Mouse (Mus musculus): ENCODE data around the gene Pwwp2a.
A peak's percentile ranks its signal among the peaks of the same experiment; 100 is the strongest.

Gene Pwwp2a

DNA sequence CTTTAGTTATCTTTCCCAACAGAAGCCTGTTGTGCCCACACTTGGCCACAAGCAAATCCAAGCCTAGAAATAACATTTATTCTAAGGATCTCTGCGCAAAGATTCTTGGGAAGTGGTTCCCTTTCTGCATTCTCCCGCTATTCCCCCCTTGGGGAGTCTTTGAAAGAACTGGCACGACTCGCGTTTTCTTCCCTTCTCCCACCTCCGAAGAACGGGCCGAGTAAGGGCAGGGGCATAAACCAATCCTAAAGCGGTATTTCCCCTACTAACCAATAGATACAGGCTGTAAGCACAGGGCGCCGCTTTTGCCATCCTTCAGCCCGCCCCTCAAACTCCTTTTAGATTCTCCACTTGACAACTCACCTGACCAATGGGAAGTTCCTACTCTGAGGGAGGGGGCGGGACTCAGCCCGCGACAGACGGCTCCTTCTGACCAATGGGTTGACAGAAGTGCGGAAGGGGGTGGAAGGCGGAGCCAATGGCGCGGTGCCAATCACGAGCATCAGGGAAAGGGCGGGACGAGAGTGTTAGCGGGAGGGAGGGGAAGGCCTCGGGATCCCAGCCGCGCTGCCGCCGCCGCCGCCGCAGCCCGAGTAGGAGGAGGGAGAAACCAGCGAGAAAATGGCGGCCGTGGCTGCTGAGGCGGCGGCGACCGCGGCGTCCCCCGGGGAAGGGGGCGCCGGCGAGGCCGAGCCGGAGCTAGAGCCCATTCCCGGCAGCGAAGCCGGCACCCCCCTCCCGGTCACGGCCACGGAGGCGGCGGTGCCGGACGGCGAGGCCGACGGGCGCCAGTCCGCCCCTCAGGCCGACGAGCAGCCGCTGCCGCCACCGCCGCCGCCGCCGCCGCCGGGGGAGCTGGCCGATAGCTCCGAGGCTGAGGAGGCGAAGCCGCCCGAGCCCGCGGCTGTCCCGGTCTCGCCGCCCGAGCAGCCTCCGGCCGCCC is at the start of gene Pwwp2a:
TSS of gene Pwwp2a (plus strand) at position 527 of the 943 bp plus-strand sequence.
- peak; percentile 100 for DNase-seq

DNA sequence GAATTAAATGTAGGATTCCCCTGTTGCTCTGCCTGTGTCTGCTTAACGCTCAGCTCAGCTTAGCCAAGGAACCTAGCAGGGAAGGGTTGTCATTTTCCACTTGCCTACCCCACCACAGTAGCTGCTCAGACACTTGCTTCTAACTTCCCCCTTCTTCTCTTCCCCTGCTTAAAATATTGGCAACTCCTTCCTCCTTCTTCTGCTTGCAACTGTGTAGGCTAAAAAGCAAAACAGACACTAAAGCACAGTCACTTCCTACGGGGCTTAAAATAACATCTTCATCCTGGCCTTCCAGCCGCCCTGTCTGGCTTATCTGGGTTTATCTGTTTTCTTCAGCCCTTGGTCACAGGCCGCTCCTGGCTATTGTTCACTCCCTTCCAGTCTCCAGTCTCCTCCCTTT is 49.2 kb upstream of the Pwwp2a start:
- DNase-seq = no peak

DNA sequence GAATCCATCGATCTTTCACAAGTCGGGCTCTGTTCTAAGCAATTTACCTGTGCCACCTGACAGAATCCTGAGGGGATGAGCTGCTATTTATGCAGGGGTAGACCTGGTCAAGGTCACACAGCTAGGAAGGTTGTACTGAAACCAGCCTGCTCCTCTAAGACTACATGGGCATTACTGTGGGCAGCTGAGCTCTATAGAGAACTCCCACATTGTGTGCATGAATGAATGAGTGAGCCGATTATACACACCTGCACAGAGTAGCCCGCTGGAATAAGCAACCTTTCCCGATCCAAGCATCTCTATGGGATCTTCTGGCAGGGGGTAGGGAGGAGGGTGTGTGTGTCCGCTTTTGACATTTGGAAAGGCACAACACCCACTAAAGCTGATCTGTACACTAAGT is 48.6 kb upstream of the Pwwp2a start:
- DNase-seq = no peak

DNA sequence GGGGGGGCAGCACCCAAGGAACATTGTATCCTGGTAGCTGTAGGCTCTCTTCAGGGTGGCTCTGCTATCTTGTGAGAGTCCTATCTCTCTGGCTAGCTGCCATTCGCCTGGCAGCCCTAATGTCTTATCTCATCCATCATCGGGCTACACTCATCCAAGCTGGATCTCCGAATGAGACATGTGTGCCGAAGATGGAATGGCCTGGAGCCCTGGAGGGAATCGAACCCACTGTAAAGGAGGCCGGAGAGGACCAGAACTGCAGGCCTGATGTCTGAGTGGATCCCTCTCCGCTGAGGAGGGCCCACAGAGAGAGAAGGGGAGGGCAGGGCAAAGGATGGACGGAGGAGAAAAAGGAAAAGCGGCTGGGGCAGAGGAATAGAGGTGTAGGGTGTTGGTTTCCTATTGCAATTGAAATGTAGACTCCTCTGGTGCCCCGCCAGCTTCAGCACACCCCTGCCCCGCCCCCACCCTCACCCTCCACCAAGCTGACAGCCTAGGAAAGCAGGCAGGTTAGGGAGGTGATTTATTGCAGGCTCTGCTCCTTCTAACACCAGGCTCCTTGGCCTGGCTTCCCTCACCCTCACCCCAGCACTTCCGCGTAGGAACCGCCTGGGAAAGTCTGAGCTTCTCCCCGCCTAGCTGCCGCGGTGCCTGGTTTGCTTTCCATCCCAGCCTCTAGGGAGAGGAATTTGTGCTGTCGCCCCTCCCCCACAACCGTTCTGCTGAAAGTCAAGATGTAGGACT is 48.0 kb upstream of the Pwwp2a start:
- DNase-seq = peak; percentile 98

DNA sequence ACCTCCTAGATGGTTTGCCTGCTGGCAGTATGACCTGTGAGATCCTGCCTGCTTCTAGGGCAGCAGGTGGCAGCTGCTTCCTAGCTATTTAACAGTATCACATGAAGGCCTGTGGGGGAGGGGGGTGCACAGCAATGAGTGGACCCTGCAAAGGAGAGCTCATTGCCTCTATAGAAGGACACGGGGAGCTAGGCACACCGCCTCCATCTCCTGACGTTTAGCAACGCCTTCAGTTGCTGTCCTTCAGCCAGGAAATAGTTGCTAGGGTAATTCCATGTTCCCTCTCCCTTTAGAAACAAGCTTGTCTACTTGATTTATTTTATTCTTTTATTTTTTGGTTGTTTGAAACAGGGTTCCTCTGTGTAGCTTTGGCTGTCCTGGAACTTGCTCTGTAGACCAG is 45.0 kb upstream of the Pwwp2a start:
- no peak for DNase-seq

DNA sequence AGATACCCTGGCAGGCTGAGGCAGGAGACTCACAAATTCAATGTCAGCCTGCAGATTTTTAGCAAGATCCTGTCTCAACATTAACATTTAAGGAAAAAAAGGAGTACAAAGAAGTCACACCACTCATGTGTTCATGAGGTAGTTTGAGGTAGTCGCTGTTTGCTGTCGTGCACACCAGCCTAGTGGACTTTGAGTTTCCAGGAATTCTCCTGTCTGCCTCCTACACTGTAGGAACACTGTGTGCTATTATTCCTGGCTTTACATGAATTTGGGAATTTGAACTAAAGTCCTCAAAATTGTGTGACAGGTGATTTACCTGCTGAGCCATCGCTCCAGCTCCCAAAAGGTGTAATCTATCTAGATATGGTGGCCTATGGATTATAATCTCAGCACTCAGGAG is 43.3 kb upstream of the Pwwp2a start:
- no peak for DNase-seq

DNA sequence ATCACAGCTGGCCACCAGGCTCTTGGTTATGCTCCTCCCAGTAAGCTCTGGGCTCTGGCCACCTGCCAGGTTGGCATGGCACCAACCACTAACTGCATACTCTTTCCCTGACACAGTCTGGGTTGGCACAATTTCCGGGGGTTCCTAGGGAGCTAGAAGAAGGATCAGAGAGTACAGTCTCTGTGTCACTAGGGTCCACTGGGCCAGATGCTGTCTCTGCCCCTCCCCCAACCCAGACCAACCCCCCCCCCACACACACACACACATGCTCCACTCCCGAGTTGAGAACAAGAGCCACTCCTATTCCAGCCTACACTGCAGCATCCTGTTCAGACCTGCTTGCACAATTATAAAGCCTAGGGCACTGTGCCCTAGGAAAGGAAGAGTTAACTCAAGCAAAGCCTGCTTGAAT is 38.6 kb upstream of the Pwwp2a start:
- peak; percentile 93 for DNase-seq

DNA sequence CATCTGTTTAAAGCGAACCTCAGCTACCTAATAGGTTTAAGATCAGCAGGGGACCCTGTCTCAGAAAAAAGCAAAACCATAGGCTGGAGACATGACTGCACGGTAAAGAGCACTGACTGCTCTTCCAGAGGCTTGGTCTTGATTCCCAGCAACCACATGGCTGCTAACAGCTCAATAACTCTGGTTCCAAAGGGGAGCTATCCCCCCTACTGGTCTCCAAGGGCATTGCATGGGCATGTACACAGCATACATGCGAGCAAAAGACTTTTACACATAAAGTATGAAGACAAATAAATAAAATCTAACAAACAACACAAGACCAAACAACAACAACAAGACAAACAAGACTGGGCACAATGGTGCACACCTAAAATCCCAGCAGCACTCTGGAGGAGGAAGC is 36.5 kb upstream of the Pwwp2a start:
- DNase-seq = no peak

DNA sequence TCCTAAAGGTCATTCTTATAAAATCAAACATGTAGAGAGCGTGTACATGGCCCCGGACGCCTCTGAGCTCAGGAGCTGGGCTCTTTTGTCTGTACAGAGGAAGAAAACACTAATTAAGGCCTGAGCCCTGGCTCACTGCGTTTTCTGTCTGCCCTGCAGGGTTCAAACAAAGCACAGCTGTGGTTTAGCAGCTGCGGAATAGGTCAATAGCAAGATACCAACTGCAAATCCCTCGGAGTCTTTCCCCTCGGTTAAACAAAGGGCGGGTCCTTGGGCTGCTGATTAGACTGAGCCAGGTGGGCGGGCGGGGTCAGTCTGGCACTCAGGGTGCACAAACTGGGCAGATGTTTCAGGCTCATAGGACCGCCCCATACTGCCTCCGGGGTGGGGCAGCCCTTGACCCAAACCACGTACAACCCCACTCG is 28.7 kb upstream of the Pwwp2a start:
- DNase-seq = no peak

DNA sequence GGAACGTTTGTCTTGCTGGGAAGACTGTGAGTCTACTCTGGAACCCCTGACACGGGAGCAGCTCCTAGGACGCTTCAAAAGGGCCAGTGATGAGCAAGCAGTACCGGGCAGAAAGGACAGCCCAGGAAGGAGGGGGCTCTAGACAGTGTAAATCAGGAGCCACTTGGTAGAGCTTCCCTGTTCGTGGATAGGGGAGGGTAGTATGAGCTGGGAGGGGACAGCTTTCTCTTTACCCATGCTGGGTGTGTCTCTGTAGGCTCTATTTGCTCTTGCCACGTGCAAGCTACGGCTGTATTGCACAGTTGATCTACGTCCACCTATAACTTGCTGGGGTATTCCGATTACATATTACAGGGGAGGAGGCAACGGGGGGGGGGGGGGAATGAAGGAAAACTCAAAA is 25.3 kb upstream of the Pwwp2a start:
- no peak for DNase-seq

DNA sequence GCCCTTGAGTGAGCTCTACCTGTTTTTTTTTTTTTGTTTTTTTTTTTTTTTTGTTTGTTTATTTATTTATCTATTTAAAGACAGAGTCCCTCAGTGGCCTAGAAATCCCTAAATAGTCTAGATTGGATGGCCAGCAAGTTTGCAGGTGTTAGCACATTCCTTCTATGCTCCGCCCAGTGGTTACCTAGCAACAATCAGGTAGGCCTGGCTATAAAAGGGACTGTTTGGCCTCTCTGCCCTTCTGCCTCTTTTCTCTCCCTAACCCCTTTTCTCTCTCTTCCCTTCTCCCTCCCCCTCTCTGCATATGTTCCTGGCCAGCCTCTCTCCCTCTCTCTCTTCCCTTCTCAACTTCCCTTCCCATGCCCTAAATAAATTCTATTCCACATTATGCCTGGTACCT is 23.8 kb upstream of the Pwwp2a start:
- no peak for DNase-seq

DNA sequence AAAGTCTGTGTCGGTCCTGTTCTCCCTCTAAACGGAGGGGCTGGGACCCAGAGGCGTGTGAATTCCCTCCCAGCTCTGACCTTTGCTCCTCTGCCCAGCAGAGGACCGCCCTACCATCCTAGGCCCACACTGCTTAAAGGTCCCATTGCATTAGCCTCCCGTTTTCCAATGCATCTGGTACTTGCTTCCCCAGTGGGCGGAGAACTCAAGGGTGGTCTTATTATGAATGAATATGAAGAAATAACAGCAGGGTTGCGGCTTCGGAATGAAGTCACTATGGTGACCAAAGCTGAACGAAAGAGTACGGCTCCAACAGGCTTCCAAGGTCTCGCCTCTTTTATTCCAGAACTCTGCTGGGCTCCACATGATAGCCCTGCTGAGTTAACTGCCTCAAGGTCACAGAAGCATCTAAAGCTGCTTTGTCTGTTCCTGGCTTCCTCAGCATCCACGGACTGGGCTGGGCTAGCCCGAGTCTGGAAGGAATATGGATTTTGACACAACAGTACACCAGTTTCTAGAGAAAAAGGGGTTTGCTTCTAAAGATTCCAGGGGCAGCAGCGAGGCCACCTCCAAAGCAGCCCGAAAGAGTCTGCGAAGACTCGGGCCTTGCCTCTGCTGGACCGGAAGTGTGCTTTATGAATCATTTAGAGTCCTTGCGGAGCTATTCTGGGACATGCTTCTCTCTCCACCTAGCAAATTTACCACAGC is 14.6 kb upstream of the Pwwp2a start:
- DNase-seq = no peak

DNA sequence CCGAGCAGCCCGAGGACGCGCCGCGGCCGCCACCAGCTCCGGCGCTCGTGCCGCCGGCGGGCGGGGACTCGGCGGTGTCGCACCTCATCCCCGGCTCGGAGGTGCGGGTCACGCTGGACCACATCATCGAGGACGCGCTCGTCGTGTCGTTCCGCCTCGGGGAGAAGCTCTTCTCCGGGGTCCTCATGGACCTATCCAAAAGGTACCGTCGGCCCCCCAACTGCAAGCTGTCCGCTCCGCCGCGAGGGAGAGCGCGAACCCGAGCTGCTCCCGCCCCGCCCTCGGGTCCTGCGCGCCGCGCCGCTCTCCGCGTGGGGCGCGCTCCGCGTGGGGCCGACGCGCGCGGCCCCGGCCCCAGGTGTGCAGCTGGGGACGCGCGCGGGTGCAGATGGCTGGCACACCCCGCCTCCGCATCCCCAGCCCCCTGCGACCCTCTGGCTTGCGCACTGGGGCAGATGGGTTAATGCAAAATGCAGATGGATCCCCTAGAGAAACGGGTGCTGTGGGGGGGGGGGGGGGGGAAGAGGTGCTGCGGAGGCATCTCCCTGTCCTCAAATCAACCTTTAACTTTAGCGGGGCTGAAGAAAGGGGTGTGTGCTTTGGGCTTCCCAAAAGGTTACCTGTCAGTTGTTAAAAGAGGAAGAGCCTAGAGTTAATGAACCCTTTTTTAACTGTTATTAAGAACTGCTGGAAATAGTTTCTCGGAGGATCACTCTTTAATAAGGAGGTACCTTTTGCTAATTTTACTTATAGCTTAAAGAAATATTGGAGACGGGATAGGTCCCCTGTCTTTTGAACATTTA is 818 bp downstream of the Pwwp2a start:
- peak; percentile 97 for DNase-seq

DNA sequence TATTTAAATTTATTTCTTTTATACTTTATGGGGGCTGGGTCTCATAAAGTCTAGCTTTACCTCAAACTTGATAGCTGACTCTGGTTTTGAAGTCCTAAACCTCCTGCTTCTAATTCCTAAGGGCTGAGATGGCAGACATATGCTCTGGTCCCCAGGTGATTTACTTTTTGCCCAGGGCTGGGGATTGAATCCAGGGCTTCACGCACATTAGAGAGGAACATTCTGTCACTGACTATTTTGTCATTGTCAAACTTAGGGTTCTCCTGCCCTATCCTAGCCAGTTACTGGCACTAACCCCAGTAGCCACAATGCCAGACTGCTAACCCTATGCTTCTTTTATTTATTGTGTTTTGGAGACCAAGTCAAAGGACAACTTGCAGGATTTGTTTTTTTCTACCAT is 7.1 kb downstream of the Pwwp2a start:
- peak; percentile 76 for DNase-seq

DNA sequence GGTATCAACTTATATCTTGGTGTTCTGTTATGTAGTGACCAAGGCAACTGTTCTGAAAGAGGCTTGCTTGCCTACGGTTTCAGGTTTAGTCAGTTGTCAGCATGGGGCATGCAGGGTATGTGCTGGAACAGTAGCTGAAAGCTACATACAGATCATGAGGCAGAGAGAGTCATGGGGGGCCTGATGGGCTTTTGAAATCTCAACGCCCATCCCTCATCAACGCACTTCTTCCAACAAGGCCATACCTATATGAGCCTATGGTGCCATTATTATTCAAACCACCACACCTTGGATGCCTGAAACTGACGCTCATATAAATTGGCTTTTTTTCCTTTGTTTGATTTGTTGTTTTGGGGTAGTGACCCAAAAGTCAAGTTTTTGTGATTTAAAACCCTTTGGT is 14.8 kb downstream of the Pwwp2a start:
- peak; percentile 7 for DNase-seq

DNA sequence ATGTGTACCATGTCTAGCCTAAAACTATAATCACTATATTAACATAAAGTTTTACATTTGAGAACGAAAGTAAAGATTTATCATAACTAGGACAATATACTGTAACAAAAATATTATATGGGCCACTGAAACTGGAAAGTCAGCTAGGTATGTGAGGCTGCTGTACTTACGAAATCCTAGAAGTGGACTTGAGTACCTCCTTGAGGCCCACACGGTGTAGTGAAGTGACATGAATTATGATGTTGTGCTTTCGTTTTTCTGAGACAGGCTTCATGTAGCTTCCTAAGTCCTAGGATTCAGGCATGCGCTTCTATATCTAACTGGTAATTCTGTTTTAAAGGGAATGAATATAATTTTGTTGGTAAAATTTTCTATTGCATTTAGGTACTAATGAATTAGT is 16.8 kb downstream of the Pwwp2a start:
- DNase-seq = no peak

DNA sequence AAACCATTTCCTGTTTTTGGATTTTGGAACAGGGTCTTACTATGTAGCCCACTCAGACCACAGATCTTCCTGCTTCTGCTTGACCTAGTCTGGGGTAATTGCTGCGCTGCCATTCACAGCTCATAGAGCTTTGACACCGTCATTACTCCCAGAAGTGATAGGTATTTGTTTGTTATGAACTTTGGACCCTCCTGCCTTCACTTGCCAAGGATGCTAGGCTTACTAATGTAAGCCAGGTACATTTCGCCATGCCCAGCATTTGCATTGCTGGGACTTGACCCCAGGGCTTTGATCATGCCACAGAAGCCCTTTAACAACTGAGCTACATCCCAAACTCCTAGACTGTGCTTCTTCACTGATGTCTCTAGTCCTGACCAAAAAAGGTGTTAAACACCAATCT is 18.5 kb downstream of the Pwwp2a start:
- peak; percentile 59 for DNase-seq

DNA sequence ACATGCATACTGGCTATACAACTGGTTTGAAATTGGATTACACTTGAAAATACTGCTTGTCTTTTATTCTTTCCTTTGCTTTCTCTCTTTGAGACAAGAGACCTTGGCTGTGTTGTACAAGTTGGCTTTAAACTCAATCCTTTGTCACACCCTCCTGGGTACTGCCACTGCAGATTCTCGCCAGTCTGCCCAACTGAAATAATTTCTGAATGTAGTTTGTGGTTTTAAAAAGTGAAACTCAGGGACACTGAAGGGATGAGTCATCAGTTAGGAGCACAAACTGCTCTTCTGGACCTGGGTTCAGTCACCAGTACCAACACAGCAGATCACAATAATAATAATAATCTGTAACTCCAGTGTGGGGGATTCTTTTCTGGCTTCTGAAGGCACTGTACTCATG is 21.8 kb downstream of the Pwwp2a start:
- DNase-seq = peak; percentile 54

DNA sequence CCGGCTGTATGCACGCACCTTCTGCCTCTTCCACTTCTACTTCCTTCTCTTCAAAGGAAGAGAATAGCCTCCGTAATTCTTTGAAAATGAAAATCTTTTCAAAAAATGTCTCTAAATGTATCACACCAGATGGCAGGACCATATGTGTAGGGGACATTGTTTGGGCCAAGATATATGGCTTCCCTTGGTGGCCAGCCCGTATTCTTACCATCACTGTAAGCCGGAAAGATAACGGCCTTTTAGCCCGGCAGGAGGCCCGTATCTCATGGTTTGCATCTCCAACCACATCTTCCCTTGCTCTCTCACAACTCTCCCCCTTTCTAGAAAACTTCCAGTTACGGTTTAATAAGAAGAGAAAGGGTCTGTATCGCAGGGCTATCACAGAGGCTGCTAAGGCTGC is 24.0 kb downstream of the Pwwp2a start:
- peak; percentile 79 for DNase-seq

DNA sequence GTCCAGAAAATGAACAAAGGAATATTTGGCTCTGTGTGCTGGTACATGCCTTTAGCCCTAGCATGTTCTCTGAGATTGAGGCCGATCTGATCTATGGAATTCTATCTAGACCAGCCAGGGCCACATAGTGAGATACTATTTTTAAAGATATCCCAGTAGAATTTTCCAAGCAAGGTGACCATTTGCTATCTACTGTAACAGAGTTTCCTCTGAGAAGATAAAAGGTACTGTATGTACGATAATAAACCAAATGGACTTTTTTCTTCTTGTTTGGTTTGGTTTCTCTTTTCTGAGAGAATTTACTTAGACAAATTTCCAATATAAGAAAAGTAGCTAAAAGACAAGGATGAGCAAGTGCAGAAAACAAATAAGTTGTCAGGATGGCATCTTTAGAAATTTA is 26.6 kb downstream of the Pwwp2a start:
- peak; percentile 52 for DNase-seq

DNA sequence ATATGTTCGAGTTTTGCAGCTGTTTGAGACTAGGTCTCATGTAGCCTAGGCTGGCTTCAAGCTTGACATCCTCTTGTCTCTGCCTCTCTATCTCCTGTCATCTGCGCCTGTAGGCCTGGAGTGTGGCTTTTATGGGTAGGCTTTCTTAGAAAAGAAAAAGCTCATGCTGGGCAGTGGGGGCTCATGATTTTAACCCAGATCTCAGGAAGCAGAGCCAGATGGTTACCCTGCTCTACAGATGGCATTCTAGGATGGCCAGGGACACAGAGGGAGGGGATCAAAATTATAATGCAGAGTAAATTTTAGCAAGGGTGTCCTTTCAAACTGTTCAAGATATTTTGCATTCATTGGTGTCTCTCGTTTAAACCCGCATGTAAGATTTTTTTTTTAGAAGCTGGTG is 30.4 kb downstream of the Pwwp2a start:
- peak; percentile 37 for DNase-seq

DNA sequence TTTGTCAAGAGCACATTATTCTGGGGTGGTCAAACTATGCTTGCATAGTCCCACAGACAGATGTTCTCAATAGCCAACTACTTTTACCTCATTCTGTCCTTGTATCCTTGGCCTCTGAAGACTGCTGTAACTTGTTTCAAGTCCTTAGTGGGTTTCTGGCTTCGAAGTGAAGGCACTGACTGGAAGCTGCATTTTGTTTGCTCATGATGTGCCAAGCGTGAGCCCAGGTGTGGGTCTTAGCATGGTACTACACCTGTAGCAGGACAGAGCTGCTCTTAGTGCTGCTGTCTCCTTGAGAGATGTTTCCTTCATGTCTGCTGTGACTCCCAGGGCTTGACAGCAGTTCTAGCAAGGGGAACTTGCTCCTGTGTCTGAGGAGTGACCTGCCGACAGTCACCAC is 41.6 kb downstream of the Pwwp2a start:
- DNase-seq = peak; percentile 61

DNA sequence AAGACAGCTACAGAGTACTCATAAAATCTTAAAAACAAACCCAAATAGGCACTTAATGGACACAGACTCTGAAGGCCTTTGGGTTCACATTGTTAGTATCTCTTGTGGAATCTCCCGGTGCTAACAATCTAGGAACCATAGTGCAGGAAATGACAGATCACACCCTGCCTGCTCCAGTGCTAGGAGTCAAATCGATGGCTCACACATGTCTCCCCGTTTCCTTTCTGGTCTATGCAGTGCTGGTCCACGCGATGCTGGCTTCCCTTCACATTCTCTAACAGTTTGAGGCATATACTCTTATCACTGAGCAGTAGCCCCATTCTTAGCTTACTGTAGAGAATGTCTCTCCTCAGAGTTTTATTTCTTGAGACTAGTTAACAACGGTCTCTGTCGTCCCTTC is 46.0 kb downstream of the Pwwp2a start:
- DNase-seq = peak; percentile 67

Data from heart, adult 11 months (tissue).